Mouse (Mus musculus) lung, postnatal 0 days (tissue): ENCODE data around the gene Ugt2a1.
"Not testable (repeated sequence)": the region's sequence is repeated elsewhere in the genome, so short reads cannot be mapped to it uniquely, and the experiment has no call there.

Source experiments
- CTCF ChIP-seq: IDR thresholded peaks from 2 replicates; pipeline ENCODE4 v1.5.1; 2016; ENCODE audit warnings: antibody characterized with exemption, mild to moderate bottlenecking
- EP300 ChIP-seq: IDR thresholded peaks from 2 replicates; pipeline ENCODE4 v1.6.1; 2016; ENCODE audit warnings: antibody characterized with exemption, mild to moderate bottlenecking, control low read depth

DNA sequence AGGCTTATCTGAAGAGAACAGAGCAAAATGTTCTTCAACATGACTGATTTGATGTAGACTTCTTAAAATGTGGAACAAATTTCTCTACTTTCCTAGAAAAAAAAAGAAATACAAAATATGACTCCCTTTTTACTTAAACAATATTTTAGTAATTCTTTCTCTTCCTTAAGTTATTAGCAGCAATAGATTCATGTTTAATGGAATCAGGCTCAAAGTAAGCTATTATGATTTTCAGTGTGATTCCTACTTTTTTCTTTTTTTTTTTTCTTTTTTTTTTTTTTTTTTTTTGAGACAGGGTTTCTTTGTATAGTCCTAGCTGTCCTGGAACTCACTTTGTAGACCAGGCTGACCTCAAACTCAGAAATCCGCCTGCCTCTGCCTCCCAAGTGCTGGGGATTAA, 4.0 kb downstream of the Ugt2a1 start, which contains the start of gene Gm43638:
- not testable (repeated sequence) for TF ChIP-seq CTCF, EP300
